Mouse (Mus musculus) CH12.LX (cell line): ENCODE data around the gene Tjp3. TPM values are rescaled to one million over a fixed set of nuclear protein-coding genes. Genes with fewer than 3 reads are reported as not detected.
A peak's percentile ranks its signal among the peaks of the same experiment; 100 is the strongest.

Experiments
- DNase-seq: peaks from one replicate; pipeline ENCODE4 v3.0.0-alpha.2; 2013; ENCODE audit errors: extremely low read depth
- H3K27ac ChIP-seq: 2 replicates; pipeline ENCODE4 v1.5.1; 2012; ENCODE audit warnings: low read depth, mild to moderate bottlenecking, control low read depth, moderate library complexity; ENCODE audit not compliant: insufficient read depth
- H3K27me3 ChIP-seq: replicated peaks from 2 replicates; pipeline ENCODE3; 2012; ENCODE audit warnings: inconsistent platforms
- H3K36me3 ChIP-seq, 2 experiments: replicated peaks in 1 of 2; 2 replicates each; pipeline versions ENCODE3 to v1.6.1; 2012; ENCODE audit warnings: inconsistent platforms in 1 of 2, low read length in 1 of 2, mild to moderate bottlenecking in 1 of 2, mixed read lengths in 1 of 2, moderate library complexity in 1 of 2; ENCODE audit not compliant: control insufficient read depth in 1 of 2, insufficient read depth in 1 of 2
- H3K4me1 ChIP-seq, 2 experiments: 2 replicates each; pipeline ENCODE4 v1.6.1; 2012; ENCODE audit warnings: inconsistent platforms in 1 of 2, moderate library complexity in 1 of 2; ENCODE audit not compliant: insufficient read depth in 2 of 2, control insufficient read depth in 1 of 2
- H3K4me2 ChIP-seq: 2 replicates; pipeline ENCODE4 v1.6.1; 2012; ENCODE audit warnings: low read depth, mild to moderate bottlenecking, control low read depth; ENCODE audit not compliant: poor library complexity, insufficient read depth, severe bottlenecking
- H3K4me3 ChIP-seq, 3 experiments: fragments of 150-350 bp in 1 of 3; sonication (generic) in 1 of 3; replicated peaks in 1 of 3; 2 replicates each; pipeline versions ENCODE3 to v1.5.1; 2011 to 2012; ENCODE audit warnings: low read depth in 2 of 3, low read length in 2 of 3, mild to moderate bottlenecking in 2 of 3, moderate library complexity in 2 of 3, control low read depth in 1 of 3, improper control_type of control experiment in 1 of 3, inconsistent platforms in 1 of 3, mixed read lengths in 1 of 3; ENCODE audit not compliant: poor library complexity in 1 of 3
- H3K79me2 ChIP-seq: replicated peaks from 2 replicates; pipeline ENCODE4 v1.6.1; 2012; ENCODE audit warnings: mild to moderate bottlenecking, moderate library complexity; ENCODE audit not compliant: control insufficient read depth, poor library complexity, insufficient read depth, severe bottlenecking; ENCODE audit errors: extremely low read depth
- H3K9ac ChIP-seq: 2 replicates; pipeline ENCODE4 v1.6.1; 2012; ENCODE audit warnings: low read depth, mild to moderate bottlenecking, control low read depth, moderate library complexity; ENCODE audit not compliant: insufficient read depth
- H3K9me3 ChIP-seq: replicated peaks from 2 replicates; pipeline ENCODE3; 2012; ENCODE audit warnings: low read length, inconsistent platforms, mixed read lengths
- CTCF ChIP-seq, 2 experiments: IDR thresholded peaks in 1 of 2; conservative IDR thresholded peaks in 1 of 2; 2 replicates each; pipeline ENCODE4 v1.5.1; 2011 to 2012; ENCODE audit warnings: low read depth in 2 of 2, low read length in 2 of 2, improper control_type of control experiment in 1 of 2, inconsistent platforms in 1 of 2, mild to moderate bottlenecking in 1 of 2, moderate library complexity in 1 of 2
- EP300 ChIP-seq: IDR thresholded peaks from 2 replicates; pipeline ENCODE4 v1.6.1; 2011; ENCODE audit warnings: low read length, improper control_type of control experiment
- ETS1 ChIP-seq: conservative IDR thresholded peaks from 2 replicates; pipeline ENCODE4 v1.6.1; 2012; ENCODE audit warnings: low read depth, mild to moderate bottlenecking, inconsistent platforms, low read length, improper control_type of control experiment, moderate library complexity
- HCFC1 ChIP-seq: IDR thresholded peaks from 2 replicates; pipeline ENCODE4 v1.6.1; 2012; ENCODE audit warnings: low read depth, mild to moderate bottlenecking, inconsistent platforms, low read length, improper control_type of control experiment
- MAFK ChIP-seq: IDR thresholded peaks from 2 replicates; pipeline ENCODE4 v1.6.1; 2011; ENCODE audit warnings: low read length, improper control_type of control experiment; ENCODE audit not compliant: insufficient replicate concordance
- MAZ ChIP-seq: IDR thresholded peaks from 2 replicates; pipeline ENCODE4 v1.6.1; 2012; ENCODE audit warnings: low read depth, mild to moderate bottlenecking, inconsistent platforms, low read length, improper control_type of control experiment, moderate library complexity
- NELFE ChIP-seq: IDR thresholded peaks from 2 replicates; pipeline ENCODE4 v1.6.1; 2011; ENCODE audit warnings: low read depth, low read length, improper control_type of control experiment
- NRF1 ChIP-seq: IDR thresholded peaks from 2 replicates; pipeline ENCODE4 v1.6.1; 2014; ENCODE audit warnings: low read depth, mild to moderate bottlenecking, inconsistent platforms, low read length, improper control_type of control experiment, moderate library complexity
- POLR2AphosphoS2 ChIP-seq: IDR thresholded peaks from 2 replicates; pipeline ENCODE4 v1.6.1; 2011; ENCODE audit warnings: low read depth, low read length, improper control_type of control experiment
- RAD21 ChIP-seq: IDR thresholded peaks from 2 replicates; pipeline ENCODE4 v1.6.1; 2011; ENCODE audit warnings: low read depth, mild to moderate bottlenecking, low read length, improper control_type of control experiment, moderate library complexity
- RCOR1 ChIP-seq: conservative IDR thresholded peaks from 2 replicates; pipeline ENCODE4 v1.6.1; 2012; ENCODE audit warnings: low read depth, mild to moderate bottlenecking, inconsistent platforms, low read length, improper control_type of control experiment
- SMC3 ChIP-seq: IDR thresholded peaks from 2 replicates; pipeline ENCODE4 v1.6.1; 2011; ENCODE audit warnings: low read depth, low read length, improper control_type of control experiment
- TCF12 ChIP-seq: IDR thresholded peaks from 2 replicates; pipeline ENCODE4 v1.6.1; 2014; ENCODE audit warnings: low read depth, mild to moderate bottlenecking, inconsistent platforms, low read length, improper control_type of control experiment
- UBTF ChIP-seq: IDR thresholded peaks from 2 replicates; pipeline ENCODE4 v1.6.1; 2012; ENCODE audit warnings: low read depth, mild to moderate bottlenecking, inconsistent platforms, low read length, improper control_type of control experiment, moderate library complexity
- ZMIZ1 ChIP-seq: IDR thresholded peaks from 2 replicates; pipeline ENCODE4 v1.6.1; 2012; ENCODE audit warnings: low read depth, mild to moderate bottlenecking, inconsistent platforms, low read length, improper control_type of control experiment
- dilution Hi-C: fragments of 300-500 bp; cut with MboI; formaldehyde crosslinking; loops from 2 replicates; pipeline ENCODE4 v1.14.3; 2020; ENCODE audit warnings: low sequenced_read_pairs; ENCODE audit not compliant: extremely low pct_unique_long_range_greater_than_20kb, extremely low pct_ligation_motif_present
- in situ Hi-C: fragments of 300-500 bp; cut with MboI; formaldehyde crosslinking; loops from 3 replicates; pipeline ENCODE4 v1.14.3; 2019; ENCODE audit warnings: low sequenced_read_pairs, low pct_ligation_motif_present, low pct_unique_long_range_greater_than_20kb, mixed read lengths
- polyA plus RNA-seq: library from polyadenylated mRNA; unstranded; fragments of >175 nt; gene quantifications from 2 replicates; pipeline ENCODE4 v1.2.1, GENCODE M21; 2012; ENCODE audit warnings: low read depth; ENCODE audit not compliant: insufficient read length
- total RNA-seq, 2 experiments: library from RNA; depleted of rRNA; stranded (reverse); fragments of 300-350 nt in 1 of 2; fragments of >200 nt in 1 of 2; gene quantifications; 2 replicates each; pipeline ENCODE4 v1.2.3; 2012 to 2014

The Tjp3 gene
- total and polyA plus RNA-seq, 3 experiments = 0.42 to 7.2 (median 0.76) TPM

- Histone ChIP-seq H3K27ac (no peak overlapping the region), H3K4me1 (peaks cover 9 to 55% of the 10 kb centered on the region in 2 experiments; a peak in 3 of 4 replicates), H3K9ac (no peak overlapping the region), H3K4me3 (no peak overlapping the region), H3K27me3 (peaks cover 28% of the 10 kb centered on the region), H3K36me3 (no peaks in the 10 kb centered on the region), H3K9me3 (no peaks in the 10 kb centered on the region), H3K4me2 (no peak overlapping the region), H3K79me2 (no peaks in the 10 kb centered on the region)
- peak; percentile 85 to 100 for TF ChIP-seq CTCF (conservative IDR thresholded peaks at IDR 0.05 in 1 of 2, IDR thresholded peaks at IDR 0.05 in 1 of 2; ENCODE audit: low read depth in 2 of 2, low read length in 2 of 2)
- no peak for TF ChIP-seq RCOR1
- TF ChIP-seq RAD21 = peak; percentile 66
- TF ChIP-seq ZMIZ1 = no peak
- TF ChIP-seq MAZ = no peak
- peak; percentile 75 for TF ChIP-seq SMC3
- TF ChIP-seq NELFE = no peak
- in situ Hi-C loops = loop anchor here (5.0 kb wide), 1 partner anchor 90 kb away; no protein-coding TSS in a partner anchor
- dilution Hi-C loops = no loop called here
- DNase-seq = peak; percentile 74
Observed at GRCm38 (mm10) chr10:81287513-81288157, 3.7 kb downstream of the Tjp3 start.

- 0 out of 2 replicates have a peak overlapping the region, but pooled peaks have one; percentile 76 for H3K4me2 ChIP-seq
- no peak for DNase-seq
- no peak overlapping the region for H3K9ac ChIP-seq
- H3K4me3 ChIP-seq = no peak overlapping the region
- no peaks in the 10 kb centered on the region for H3K36me3 ChIP-seq
- TF ChIP-seq ETS1 (no peak), EP300 (no peak), MAFK (no peak), HCFC1 (no peak), NRF1 (no peak), TCF12 (no peak), POLR2AphosphoS2 (no peak), UBTF (no peak)
- H3K27me3 ChIP-seq = peaks cover 32% of the 10 kb centered on the region
- no peaks in the 10 kb centered on the region for H3K79me2 ChIP-seq
- in situ Hi-C loops = loop anchor here (5.0 kb wide), 1 partner anchor 89 kb away; no protein-coding TSS in a partner anchor
- no peak overlapping the region for H3K27ac ChIP-seq
- H3K4me1 ChIP-seq = peaks cover 9 to 46% of the 10 kb centered on the region in 2 experiments; a peak in 3 of 4 replicates
- peaks cover under 1% of the 10 kb centered on the region for H3K9me3 ChIP-seq
- dilution Hi-C loops = no loop called here
Observed at GRCm38 (mm10) chr10:81286586-81286985, 4.8 kb downstream of the Tjp3 start.
